Mouse (Mus musculus): ENCODE data around the gene Nub1.
A peak's percentile ranks its signal among the peaks of the same experiment; 100 is the strongest.
"Not testable (repeated sequence)": the region's sequence is repeated elsewhere in the genome, so short reads cannot be mapped to it uniquely, and the experiment has no call there.

Nub1 gene

DNA sequence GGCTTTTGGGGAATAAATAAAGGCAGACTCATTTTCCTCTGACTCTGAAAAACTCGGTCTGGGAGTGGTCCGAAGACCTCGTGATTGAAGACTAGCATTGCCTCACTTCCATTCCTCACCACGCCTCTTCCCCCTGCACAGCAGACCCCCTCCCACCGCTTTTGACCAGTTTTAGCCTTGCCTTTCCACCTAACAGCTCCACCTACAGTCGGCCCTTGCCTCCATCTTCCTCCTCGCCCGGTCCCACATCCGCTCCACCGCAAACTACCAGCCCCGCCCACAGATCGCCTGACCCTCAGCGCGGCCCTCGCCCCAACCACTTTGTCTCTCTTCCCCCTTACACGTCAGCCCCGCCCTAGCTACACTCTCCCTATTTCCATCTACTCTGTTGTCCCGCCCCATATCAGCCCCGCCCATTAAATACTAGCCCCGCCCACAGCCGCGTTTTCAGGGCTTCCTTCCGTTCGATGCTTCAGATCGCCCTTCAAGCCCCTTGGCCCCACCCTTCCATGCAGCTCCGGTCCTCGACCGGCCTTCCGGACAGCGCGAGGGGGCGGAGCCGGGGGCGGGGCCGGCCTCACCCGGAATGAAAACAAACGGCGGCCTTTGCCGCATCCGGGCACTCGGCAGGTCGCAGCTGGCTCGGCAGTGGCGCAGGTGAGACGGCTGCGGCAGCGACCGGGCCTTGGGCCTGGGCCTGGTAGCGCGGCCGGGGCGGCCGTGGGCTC lies at the start of gene Nub1:
Gene Nub1 (plus strand): TSS at position 167 of the 728 bp plus-strand sequence.
- peak; percentile 99 for DNase-seq (ENCODE audit: low read depth, low spot score)

DNA sequence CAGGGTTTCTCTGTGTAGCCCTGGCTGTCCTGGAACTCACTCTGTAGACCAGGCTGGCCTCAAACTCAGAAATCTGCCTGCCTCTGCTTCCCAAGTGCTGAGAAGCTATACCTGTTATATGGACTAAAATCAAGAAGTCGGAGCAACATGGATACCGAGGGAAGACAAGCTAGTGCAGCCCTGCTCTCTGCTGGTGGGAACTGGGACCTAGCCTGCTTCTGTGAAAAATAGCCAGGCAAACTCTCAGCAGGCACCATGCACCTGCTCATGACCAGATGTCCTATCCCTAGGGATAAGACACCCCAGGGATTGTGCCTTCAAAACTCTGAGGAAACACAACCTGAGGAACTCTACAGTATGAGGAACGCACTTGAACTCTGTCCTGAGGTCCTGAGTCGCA lies 48.3 kb upstream of the Nub1 start:
- no peak for DNase-seq (ENCODE audit: low read depth, low spot score)

DNA sequence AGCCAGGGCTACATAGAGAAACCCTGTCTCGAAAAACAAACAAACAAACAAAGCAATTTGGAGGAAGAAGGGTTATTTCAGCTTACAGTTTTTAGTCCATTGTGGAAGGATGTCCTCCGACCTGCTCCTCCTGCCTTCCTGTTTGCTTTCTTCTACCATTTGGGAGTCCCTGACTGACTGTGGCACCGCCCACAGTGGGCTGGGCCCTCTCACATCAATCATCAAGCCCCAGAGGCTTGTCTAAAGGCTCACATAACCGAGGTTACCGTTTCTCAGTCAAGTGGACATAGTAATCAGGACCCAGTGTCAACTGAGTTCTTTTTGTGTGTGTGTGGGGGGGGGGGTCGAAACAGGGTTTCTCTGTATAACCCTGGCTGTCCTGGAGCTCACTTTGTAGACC lies 47.2 kb upstream of the Nub1 start:
- DNase-seq (ENCODE audit: low read depth, low spot score): no peak

DNA sequence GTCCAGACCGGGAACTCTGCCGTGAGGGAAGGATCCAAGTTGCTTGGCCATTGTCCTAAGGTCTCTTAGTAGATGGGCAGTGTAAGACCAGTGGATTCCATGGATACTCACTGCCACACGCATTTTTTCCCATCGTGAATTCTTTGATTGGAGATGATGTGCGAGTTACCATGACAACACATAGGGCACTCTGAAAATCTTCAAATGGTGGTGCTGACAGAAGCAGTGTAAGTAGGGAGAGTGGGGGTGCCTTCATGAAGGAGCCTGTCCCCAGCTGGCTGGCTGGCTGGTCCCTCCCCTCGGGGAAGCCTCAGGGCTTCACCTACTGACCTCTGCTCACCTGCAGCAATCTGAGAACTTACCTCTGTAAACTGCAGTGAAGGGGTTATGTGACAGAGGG lies 46.3 kb upstream of the Nub1 start:
- no peak for DNase-seq (ENCODE audit: low read depth, low spot score)

DNA sequence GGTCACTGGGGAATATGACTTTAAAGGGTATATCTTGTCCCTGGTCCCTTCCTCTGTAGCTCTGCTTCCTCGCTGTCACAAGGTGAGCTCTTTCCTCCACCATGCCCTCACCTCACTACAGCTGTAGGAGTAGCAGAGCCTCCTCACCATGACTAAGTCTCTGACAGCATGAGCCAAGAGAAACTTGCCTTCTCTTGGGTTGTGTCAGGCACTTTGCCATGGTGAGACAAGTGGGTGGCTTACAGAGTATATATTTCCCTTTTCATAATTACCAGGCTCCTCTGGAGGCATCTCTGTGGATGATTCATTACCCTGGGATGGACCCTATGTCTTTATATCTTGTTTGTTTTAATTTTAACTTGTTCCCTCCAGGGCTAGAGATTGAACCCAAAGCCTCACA lies 39.9 kb upstream of the Nub1 start:
- no peak for DNase-seq (ENCODE audit: low read depth, low spot score)

DNA sequence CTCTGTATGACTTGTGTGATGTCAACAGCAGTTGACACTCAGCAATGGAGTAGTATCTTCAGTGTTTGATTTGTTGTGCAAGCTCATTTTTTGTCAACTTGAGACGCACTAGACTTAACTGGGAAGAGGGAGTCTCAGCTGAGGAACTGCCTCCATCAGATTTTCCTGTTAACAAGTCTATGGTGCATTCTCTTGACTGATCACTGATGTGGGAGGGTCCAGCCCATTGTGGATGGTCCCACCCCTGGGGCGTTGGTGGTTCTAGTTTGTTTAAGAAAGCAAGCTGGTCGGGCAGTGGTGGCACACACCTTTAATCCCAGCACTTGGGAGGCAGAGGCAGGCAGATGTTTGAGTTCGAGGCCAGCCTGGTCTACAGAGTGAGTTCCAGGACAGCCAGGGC lies 36.1 kb upstream of the Nub1 start:
- no peak for DNase-seq (ENCODE audit: low read depth, low spot score)

DNA sequence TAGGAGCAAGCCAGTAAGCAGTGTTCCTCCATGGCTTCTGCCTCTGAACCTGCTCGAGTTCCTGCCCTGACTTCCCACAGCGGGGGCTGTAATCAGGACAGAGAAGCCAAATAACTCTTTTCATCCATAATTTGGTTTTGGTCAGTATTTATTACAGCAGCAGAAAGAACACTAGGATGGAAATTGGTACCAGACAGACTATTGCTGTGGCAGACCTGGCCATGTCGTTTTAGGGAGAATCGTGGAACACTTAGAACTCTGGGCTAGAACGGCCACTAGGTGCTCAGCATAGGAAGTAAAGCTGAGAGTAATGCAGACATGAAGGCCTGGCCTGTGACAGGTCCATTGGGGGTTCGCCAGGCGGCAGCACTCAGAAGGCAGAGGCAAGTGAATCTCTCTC lies 35.6 kb upstream of the Nub1 start:
- DNase-seq (ENCODE audit: low read depth, low spot score): no peak

DNA sequence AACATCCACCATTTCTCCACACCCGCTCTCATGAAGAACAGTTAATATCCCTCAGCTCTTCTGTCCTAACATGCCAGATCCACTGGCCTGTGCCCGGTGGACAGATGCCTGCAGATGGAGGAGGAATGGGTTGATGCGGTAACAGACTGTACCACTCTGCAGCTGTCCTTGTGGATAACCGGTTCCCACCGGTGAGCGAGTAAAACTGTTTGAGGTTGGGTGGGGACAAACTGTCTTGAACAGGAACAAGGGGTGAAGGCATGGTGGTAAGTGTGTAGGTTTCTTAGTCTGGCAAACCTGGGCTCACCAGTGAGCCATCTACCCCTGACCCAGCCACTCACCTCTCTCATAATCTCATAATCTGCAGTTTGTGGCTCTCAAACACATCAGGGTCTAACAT lies 34.0 kb upstream of the Nub1 start:
- DNase-seq (ENCODE audit: low read depth, low spot score): no peak

DNA sequence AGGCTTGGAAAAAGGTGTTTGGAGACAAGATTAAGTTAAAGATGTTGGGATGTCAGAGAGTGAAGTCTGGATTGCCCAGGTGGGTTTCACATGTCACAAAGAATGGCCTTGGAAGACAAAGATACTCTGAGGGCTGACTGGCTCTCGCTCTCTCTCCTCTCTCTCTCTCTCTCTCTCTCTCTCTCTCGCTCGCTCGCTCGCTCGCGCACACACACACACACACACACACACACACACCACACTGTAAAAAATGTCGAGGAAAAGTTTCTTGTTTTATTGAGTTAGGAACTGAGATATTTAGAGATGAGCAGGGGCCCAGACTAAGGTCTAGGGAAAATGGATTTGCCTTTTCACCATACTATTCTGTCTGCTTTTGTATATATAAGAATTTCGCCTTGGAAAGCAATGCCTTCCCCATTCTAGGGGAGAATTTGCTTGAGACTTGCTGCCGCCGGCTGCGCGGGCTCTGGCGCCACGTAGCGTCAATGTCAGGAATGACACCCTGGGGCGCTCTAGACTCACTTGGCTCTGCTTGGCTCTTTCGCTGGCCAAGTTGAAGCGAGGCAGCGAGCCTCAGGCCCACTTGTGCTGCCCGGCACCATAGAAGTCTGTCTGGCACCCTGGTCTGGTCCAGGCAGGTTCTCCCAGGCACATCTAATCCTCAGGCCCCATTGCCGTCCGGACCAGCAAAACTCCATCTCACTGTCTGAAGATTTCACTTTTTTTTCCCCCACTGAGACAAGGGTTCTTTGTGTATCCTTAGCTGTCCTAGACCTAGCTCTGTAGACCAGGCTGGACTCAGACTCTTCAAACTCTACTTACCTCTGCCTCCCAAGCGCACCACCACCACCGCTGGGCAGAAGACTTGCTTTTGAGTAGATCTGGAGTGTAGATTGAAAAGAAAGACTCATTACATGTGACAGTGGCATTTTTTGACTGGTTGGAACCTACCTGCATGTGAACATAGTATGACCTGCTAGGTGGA lies 33.3 kb upstream of the Nub1 start:
- peak; percentile 68 for DNase-seq (ENCODE audit: low read depth, low spot score)

DNA sequence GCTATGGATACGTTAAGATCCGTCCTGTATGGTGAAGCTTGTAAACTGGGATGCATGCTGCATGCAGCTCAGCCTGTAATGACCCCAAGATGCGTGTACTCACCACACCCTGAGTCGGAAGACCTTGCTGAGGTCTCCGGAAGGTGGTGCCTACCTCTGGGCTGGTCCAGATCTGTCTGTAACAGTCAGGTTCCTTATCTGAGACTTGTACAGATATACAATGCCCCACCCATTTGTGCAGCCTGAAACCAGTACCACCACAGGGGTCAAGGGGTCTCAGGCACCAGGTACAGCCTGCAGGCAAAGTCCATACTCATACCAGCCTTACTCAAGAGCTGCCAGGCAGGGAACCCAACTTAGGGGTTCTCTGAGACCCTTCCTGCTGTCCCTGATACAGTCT lies 32.6 kb upstream of the Nub1 start:
- no peak for DNase-seq (ENCODE audit: low read depth, low spot score)

DNA sequence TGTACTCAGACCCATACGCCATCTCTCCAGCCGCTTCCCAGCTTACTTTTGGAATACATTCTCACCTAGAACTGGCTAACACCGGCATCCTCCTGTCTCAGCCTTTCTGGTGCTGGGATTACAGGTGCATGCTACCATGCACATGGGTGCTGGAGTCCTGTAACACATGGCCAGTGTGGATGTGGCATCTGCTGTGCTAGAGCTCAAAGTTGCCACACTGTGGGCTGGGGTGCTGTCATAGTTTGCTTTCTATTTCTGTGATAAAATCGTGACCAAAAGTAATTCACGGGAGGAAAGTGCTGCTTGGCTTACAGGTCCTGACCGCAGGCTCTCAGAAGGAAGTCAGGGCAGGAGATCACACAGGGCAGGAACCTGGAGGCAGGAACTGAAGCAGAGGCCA lies 30.8 kb upstream of the Nub1 start:
- DNase-seq (ENCODE audit: low read depth, low spot score): no peak

DNA sequence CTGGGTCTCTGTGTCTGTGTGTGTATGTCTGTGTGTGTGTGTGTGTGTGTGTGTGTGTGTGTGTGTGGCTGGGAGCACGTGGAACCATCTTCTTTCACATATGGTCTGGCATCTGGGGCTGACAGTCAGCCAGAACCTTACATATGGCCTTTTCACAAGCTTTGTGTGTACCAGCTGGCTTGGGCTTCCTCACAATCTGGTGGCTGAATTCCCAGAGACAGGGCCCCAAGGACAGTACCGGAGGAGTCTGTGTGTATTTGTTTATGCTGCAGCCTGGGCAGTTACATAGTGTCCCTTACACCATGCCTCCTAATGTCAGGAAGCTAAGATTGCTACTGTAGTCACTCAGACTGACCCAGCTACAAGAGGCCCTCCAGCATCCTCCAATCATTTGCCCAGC lies 28.2 kb upstream of the Nub1 start:
- no peak for DNase-seq (ENCODE audit: low read depth, low spot score)

DNA sequence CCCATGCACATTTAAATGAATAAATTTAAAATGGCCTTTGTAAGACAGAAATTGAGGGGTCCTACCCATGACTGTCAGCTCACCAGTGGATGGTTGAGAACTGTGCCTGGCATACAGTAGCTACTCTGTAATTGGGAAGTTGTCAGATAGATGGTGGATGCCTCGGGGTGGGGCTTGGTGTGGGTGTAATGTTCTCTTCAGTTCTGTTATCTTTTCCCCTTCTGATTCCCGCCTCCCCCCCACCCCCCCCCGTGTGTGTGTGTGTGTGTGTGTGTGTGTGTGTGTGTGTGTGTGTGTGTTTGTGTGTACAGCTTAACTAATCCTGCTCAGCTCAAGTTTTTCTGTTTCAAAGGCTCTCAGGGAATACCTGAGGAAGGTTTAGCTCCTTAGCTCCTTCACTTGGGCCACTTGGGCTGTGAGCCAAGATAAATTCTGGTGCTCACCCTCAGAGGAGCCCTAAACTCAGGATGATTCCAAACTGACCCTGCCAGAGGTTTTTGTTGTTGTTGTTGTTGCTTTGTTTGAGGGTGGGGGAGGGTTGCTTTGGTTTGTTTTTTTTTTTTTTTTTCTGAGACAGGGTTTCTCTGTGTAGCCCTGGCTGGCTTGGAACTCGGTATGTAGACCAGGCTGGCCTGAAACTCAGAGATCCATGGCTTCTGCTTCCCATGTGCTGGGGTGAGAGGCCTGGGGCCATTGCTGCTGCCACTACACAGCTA lies 25.5 kb upstream of the Nub1 start:
- DNase-seq (ENCODE audit: low read depth, low spot score): no peak

DNA sequence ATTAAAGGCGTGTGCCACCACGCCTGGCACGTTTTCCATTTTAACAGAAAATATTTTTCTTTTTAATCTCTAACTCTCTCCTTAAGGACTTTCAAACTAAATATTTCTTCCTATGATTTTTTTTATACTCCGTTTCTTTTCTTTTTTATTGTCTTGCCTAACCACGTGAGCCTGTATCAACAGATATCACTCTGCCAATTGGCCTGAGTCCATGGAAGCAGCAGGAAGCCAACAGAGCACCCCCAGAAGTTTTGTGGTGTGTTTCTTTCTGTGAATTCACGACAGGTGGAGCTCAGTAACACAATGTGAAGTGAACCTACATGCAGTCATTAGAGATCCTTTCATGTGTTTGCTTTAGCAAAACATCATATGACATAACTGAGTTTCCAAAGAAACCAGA lies 23.9 kb upstream of the Nub1 start:
- no peak for DNase-seq (ENCODE audit: low read depth, low spot score)

DNA sequence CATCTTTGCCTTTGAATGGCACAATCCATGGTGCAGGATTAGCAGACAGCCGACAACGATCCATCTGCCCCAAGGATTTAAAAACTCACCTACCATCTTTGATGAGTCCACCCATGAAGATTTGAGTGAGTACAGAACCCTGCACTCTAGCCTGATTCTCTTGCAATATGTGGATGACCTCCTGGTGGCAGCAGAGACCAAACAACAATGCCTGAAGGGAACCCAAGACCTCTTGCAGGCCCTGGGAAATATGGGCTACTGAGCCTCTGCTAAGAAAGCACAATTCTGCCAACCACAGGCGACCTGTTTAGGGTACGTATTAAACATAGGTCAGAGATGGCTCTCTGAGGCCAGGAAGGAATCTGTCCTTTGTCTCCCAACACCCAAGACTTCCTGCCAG lies 11.1 kb upstream of the Nub1 start:
- peak; percentile 68 for DNase-seq (ENCODE audit: low read depth, low spot score)

DNA sequence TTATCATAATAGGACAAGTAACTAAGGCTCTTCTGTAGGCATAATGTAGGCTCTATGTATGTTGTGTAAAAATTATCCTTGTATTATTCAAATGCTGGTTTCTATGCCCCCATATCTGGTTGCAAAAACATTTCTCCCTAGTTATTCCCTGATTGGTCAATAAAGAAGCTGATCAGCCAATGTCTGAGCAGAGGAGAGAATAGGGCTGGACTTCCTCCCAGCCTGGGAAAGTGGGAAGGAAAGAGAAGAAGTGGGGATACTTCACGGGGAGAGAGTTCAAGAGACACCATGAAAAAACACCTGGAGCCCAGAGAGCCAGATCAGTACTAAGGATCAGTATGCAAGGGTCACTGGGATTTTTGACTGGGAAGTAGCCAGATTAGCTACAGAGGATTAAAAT lies 3.9 kb upstream of the Nub1 start:
- DNase-seq (ENCODE audit: low read depth, low spot score): no peak

DNA sequence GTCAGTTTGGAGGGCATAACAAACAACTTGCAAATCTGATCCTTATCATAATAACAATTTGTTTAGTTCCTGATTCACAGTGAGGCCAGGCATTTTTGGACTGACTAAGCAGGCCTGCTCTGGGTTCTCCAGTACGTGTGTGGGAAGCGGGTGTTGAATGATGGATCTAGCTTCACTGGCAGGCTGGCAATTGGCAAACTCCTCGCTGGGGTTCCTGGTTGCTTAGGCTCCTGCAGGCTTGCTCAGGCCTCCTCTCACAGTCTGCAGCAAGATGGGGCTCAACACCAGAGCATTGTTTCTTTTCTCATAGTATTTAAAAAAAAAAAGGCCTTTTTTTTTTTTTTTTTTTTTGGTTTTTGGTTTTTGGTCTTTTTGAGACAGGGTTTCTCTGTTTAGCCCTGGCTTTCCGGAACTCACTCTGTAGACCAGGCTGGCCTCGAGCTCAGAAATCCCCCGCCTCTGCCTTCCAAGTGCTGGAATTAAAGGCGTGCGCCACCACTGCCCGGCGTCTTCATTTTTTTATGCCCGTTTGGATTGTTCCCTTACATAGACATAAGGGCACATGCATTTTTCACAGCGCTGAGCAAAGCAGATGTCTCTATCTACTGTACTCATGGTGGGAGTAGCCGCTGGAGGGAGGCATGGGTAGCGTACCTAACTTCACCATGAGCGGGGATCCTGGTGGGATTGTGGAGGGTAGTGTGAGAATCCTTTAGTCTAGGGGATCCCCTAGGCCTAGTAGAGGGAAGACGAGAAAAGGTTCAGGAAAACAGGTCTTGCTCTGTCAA lies 560 bp upstream of the Nub1 start:
- peak; percentile 24 for DNase-seq (ENCODE audit: low read depth, low spot score)

DNA sequence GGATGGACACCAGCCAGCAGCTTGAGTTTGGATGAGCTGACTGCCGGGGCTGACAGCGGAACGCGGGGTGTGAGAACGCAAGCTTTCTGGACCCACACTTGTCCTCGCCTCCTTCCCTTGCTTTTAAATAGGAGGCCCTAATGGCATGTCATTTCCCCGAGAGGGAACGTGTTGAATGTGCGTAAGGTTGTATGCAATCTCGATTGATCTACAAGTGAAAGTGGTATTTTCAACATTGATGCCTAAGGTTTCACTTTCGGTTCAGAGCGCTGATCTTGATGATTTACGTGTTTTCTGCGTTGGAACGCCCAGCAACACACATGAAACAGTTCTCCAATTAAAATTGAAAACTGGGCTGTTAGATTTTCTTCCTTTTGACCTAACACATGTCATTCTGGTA lies 844 bp downstream of the Nub1 start:
- peak; percentile 9 for DNase-seq (ENCODE audit: low read depth, low spot score)

DNA sequence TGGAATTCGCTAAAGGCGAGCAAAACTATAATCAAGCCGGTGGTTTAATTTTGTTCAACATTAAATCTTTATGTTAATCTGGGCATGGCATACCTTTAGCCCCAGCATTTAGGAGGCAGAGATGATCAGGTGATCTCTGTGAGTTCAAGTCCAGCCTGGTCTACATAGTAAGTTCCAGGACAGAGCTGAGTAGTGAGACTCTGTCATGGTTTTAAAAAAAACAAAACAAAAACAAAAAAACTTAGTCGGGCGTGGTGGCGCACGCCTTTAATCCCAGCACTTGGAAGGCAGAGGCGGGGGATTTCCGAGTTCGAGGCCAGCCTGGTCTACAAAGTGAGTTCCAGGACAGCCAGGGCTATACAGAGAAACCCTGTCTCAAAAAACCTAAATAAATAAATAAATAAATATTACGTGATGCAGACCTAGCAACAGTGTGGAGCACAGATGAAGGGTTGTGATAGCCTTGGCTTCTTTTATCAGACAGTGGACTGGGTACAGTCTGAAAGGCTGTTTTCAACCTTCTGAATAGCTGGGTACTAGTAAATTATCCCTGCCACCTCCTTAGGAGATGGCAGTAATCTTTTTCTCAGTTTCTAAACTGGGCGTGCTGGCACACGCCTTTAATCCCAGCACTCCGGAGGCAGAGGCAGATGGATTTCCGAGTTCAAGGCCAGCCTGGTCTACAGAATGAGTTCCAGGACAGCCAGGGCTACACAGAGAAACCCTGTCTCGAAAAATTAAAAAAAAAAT lies 1.5 kb downstream of the Nub1 start:
- DNase-seq (ENCODE audit: low read depth, low spot score): not testable (repeated sequence)

DNA sequence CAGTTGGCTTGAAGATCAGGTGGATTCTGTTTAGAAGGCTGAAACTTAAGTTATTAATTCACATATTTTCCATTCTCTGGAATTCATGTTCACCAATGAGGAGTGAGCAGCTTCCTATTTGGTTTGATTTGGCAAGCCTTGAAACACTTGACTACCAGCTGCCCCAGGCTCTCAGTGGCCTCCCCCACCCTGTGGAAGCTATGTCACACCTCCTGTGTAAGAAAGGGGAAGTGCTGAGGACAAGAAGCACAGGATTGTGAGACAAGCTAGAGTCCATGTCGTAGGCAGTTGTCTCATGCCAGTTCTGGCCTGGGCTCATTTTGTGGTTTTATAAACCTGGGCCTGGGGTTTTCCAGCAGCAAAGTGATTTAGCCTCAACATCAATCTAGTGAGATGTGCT lies 2.4 kb downstream of the Nub1 start:
- no peak for DNase-seq (ENCODE audit: low read depth, low spot score)

DNA sequence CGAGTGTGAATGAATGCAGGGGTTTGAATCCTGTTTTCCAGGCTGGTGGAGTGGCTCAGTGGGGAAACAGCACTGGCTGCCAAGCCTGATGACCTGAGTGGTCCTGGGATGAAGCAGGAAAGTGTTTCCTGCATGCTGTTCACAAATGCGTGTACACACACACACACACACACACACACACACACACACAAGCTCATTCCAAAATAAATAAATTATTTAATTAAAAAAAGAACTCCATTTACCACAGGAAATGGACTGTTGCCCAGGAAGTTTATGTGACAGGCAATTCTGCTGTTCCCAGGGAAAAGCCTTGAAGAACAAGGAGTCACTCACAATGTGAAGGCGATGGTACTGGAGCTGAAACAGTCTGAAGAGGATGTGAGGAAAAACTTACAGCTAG lies 11.4 kb downstream of the Nub1 start:
- DNase-seq (ENCODE audit: low read depth, low spot score): no peak

All from embryo, embryonic 11.5 days (tissue).